Mouse (Mus musculus) myocyte (in vitro differentiated cells): ENCODE measurements around the gene Ghrhr. TPM values are rescaled to one million over a fixed set of nuclear protein-coding genes. Genes with fewer than 3 reads are reported as not detected.

Experiments used
- H3K27me3 ChIP-seq: one replicate; pipeline ENCODE4 v1.6.1; 2011; ENCODE audit not compliant: control insufficient read depth, insufficient read depth, insufficient read length
- H3K36me3 ChIP-seq: one replicate; pipeline ENCODE4 v1.6.1; 2011; ENCODE audit not compliant: control insufficient read depth, insufficient read depth
- H3K4me2 ChIP-seq: one replicate; pipeline ENCODE4 v1.6.1; 2011; ENCODE audit warnings: low read depth, control low read depth
- H3K4me3 ChIP-seq: one replicate; pipeline ENCODE4 v1.5.1; 2011; ENCODE audit warnings: mild to moderate bottlenecking, control low read depth, moderate library complexity
- H3K79me2 ChIP-seq: one replicate; pipeline ENCODE4 v1.6.1; 2011; ENCODE audit not compliant: control insufficient read depth, insufficient read depth
- H3ac ChIP-seq: one replicate; pipeline ENCODE4 v1.6.1; 2011; ENCODE audit not compliant: control insufficient read depth, insufficient read length
- CEBPB ChIP-seq: IDR thresholded peaks from 2 replicates; pipeline ENCODE4 v1.6.1; 2011; ENCODE audit warnings: mild to moderate bottlenecking, moderate library complexity; ENCODE audit not compliant: poor library complexity, insufficient read depth, severe bottlenecking
- E2F4 ChIP-seq: IDR thresholded peaks from one replicate; pipeline ENCODE4 v1.6.1; 2011; ENCODE audit warnings: mild to moderate bottlenecking, control low read depth, moderate library complexity; ENCODE audit not compliant: insufficient read depth
- MAX ChIP-seq: IDR thresholded peaks from one replicate; pipeline ENCODE4 v1.6.1; 2011; ENCODE audit warnings: low read depth, mild to moderate bottlenecking, control low read depth
- MYOD1 ChIP-seq, 3 experiments: IDR thresholded peaks; one replicate each; pipeline ENCODE4 v1.6.1; 2011; ENCODE audit warnings: control low read depth in 2 of 3, low read depth in 2 of 3, mild to moderate bottlenecking in 2 of 3, moderate library complexity in 1 of 3; ENCODE audit not compliant: insufficient read length in 2 of 3, control insufficient read depth in 1 of 3
- MYOG ChIP-seq, 3 experiments: IDR thresholded peaks; one replicate each; pipeline ENCODE4 v1.6.1; 2011; ENCODE audit warnings: control low read depth in 2 of 3, low read depth in 2 of 3, mild to moderate bottlenecking in 2 of 3; ENCODE audit not compliant: insufficient read length in 2 of 3, control insufficient read depth in 1 of 3, insufficient read depth in 1 of 3
- POLR2A ChIP-seq: IDR thresholded peaks from one replicate; pipeline ENCODE4 v1.6.1; 2011; ENCODE audit warnings: low read depth, mild to moderate bottlenecking, control low read depth, moderate library complexity; ENCODE audit not compliant: insufficient read length
- POLR2AphosphoS2 ChIP-seq: IDR thresholded peaks from one replicate; pipeline ENCODE4 v1.6.1; 2011; ENCODE audit warnings: low read depth, control low read depth; ENCODE audit not compliant: insufficient read length
- REST ChIP-seq: IDR thresholded peaks from one replicate; pipeline ENCODE4 v1.6.1; 2011; ENCODE audit warnings: mild to moderate bottlenecking, control low read depth, moderate library complexity; ENCODE audit not compliant: insufficient read depth, insufficient read length
- SRF ChIP-seq: IDR thresholded peaks from one replicate; pipeline ENCODE4 v1.6.1; 2011; ENCODE audit warnings: low read depth; ENCODE audit not compliant: control insufficient read depth, insufficient read length
- TCF12 ChIP-seq: IDR thresholded peaks from one replicate; pipeline ENCODE4 v1.6.1; 2011; ENCODE audit warnings: mild to moderate bottlenecking, control low read depth; ENCODE audit not compliant: poor library complexity, insufficient read depth, severe bottlenecking
- TCF3 ChIP-seq: IDR thresholded peaks from one replicate; pipeline ENCODE4 v1.6.1; 2011; ENCODE audit warnings: low read depth, control low read depth; ENCODE audit not compliant: insufficient read length
- USF1 ChIP-seq: IDR thresholded peaks from one replicate; pipeline ENCODE4 v1.6.1; 2011; ENCODE audit warnings: low read depth, mild to moderate bottlenecking, control low read depth, moderate library complexity
- polyA plus RNA-seq: library from polyadenylated mRNA; unstranded; fragments of >200 nt; fragmentation: generic; extraction: Trizol; gene quantifications from one replicate; pipeline ENCODE4 v1.2.1, GENCODE M21; 2012; ENCODE audit warnings: missing spikeins

The Ghrhr gene
- polyA plus RNA-seq, 1 experiment = not detected

- Histone ChIP-seq H3K36me3 (no peaks in the 10 kb centered on the region), H3ac (no peak overlapping the region), H3K79me2 (no peaks in the 10 kb centered on the region), H3K4me3 (no peak overlapping the region), H3K4me2 (no peak overlapping the region), H3K27me3 (no peaks in the 10 kb centered on the region)
- TF ChIP-seq TCF3 (no peak), MYOG (IDR thresholded peaks at IDR 0.05; ENCODE audit: control insufficient read depth in 1 of 3, insufficient read depth in 1 of 3, insufficient read length in 2 of 3, low read depth in 2 of 3) (peak in 1 of 3 experiments; percentile 23)
Measured at GRCm38 (mm10) chr6:55345264-55345663, 30.8 kb upstream of the Ghrhr start.

GRCm38 (mm10) chr6:55346491-55346890, 29.6 kb upstream of the Ghrhr start:
- Histone ChIP-seq H3K27me3 (no peaks in the 10 kb centered on the region), H3ac (no peak overlapping the region), H3K4me3 (no peak overlapping the region), H3K36me3 (no peaks in the 10 kb centered on the region), H3K79me2 (no peaks in the 10 kb centered on the region), H3K4me2 (no peak overlapping the region)
- TF ChIP-seq MYOD1 (IDR thresholded peaks at IDR 0.05; ENCODE audit: control insufficient read depth in 1 of 3, insufficient read length in 2 of 3, low read depth in 2 of 3) (no peak), REST (no peak), POLR2AphosphoS2 (no peak), TCF12 (no peak), MYOG (IDR thresholded peaks at IDR 0.05; ENCODE audit: control insufficient read depth in 1 of 3, insufficient read depth in 1 of 3, insufficient read length in 2 of 3, low read depth in 2 of 3) (no peak), MAX (no peak), SRF (no peak), E2F4 (no peak), CEBPB (no peak), TCF3 (no peak), USF1 (no peak)

- no peaks in the 10 kb centered on the region for H3K36me3 ChIP-seq
- no peak overlapping the region for H3ac ChIP-seq
- H3K79me2 ChIP-seq = no peaks in the 10 kb centered on the region
- H3K4me3 ChIP-seq = no peak overlapping the region
- H3K4me2 ChIP-seq = no peak overlapping the region
- no peak for TF ChIP-seq CEBPB
- TF ChIP-seq MYOD1 (IDR thresholded peaks at IDR 0.05; ENCODE audit: control insufficient read depth in 1 of 3, insufficient read length in 2 of 3, low read depth in 2 of 3) = no peak
- no peak for TF ChIP-seq TCF3
- TF ChIP-seq MAX = no peak
- no peak for TF ChIP-seq POLR2AphosphoS2
- no peak for TF ChIP-seq REST
- TF ChIP-seq POLR2A = no peak
- no peak for TF ChIP-seq USF1
- TF ChIP-seq MYOG (IDR thresholded peaks at IDR 0.05; ENCODE audit: control insufficient read depth in 1 of 3, insufficient read depth in 1 of 3, insufficient read length in 2 of 3, low read depth in 2 of 3) = no peak
- TF ChIP-seq E2F4 = no peak
- no peaks in the 10 kb centered on the region for H3K27me3 ChIP-seq
Measured at GRCm38 (mm10) chr6:55347711-55348571, 28.2 kb upstream of the Ghrhr start.

GRCm38 (mm10) chr6:55349231-55349630, 26.9 kb upstream of the Ghrhr start:
- Histone ChIP-seq H3K36me3 (no peaks in the 10 kb centered on the region), H3K4me2 (no peak overlapping the region), H3K27me3 (no peaks in the 10 kb centered on the region), H3ac (no peak overlapping the region), H3K79me2 (no peaks in the 10 kb centered on the region), H3K4me3 (no peak overlapping the region)
- no peak for TF ChIP-seq MAX
- no peak for TF ChIP-seq CEBPB
- no peak for TF ChIP-seq TCF3
- TF ChIP-seq POLR2AphosphoS2 = no peak
- TF ChIP-seq MYOD1 (IDR thresholded peaks at IDR 0.05; ENCODE audit: control insufficient read depth in 1 of 3, insufficient read length in 2 of 3, low read depth in 2 of 3) = no peak
- no peak for TF ChIP-seq POLR2A
- no peak for TF ChIP-seq REST
- TF ChIP-seq MYOG (IDR thresholded peaks at IDR 0.05; ENCODE audit: control insufficient read depth in 1 of 3, insufficient read depth in 1 of 3, insufficient read length in 2 of 3, low read depth in 2 of 3) = no peak
- no peak for TF ChIP-seq E2F4
- TF ChIP-seq TCF12 = no peak
- TF ChIP-seq USF1 = no peak
- TF ChIP-seq SRF = no peak

DNA sequence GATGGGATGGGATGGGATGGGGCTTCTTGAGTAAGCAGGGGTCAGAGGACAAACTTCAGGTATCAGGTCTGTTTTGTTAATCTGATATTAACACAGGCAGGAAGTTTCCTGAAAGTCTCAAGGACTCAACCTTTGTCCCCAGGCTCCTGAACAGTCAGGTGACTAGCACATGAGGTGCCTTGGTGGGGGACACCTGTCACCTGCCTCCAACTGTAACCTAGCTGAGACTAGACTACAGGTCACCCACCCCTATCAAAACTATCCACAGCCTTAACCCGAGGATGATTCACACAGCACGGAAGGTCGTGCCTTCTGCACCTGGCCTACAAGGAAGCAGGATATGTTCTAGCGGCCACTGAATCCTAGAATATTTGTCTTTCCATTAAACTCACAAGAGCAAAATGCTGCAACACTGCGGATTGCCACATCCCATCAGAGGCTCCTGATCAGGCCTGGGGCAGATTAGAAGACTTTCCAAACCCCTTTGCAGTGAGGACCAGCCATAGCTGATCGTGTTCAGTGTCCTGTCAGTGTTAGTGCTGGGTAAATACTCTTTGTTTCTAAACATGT, 25.6 kb upstream of the Ghrhr start:
- Histone ChIP-seq H3K4me3 (no peak overlapping the region), H3ac (no peak overlapping the region), H3K27me3 (no peaks in the 10 kb centered on the region), H3K36me3 (no peaks in the 10 kb centered on the region), H3K79me2 (no peaks in the 10 kb centered on the region), H3K4me2 (no peak overlapping the region)
- TF ChIP-seq POLR2AphosphoS2 (no peak), MAX (no peak), REST (no peak), USF1 (no peak), CEBPB (no peak), MYOD1 (IDR thresholded peaks at IDR 0.05; ENCODE audit: control insufficient read depth in 1 of 3, insufficient read length in 2 of 3, low read depth in 2 of 3) (no peak), MYOG (IDR thresholded peaks at IDR 0.05; ENCODE audit: control insufficient read depth in 1 of 3, insufficient read depth in 1 of 3, insufficient read length in 2 of 3, low read depth in 2 of 3) (no peak), E2F4 (no peak), POLR2A (no peak), TCF3 (no peak), SRF (no peak), TCF12 (no peak)
